Mouse (Mus musculus) heart, postnatal 0 days (tissue): ENCODE data around the gene Synpo2l.

ENCODE experiments used
- CTCF ChIP-seq: IDR thresholded peaks from 2 replicates; pipeline ENCODE4 v1.5.1; 2016; ENCODE audit warnings: antibody characterized with exemption, control low read depth, low read depth
- EP300 ChIP-seq: IDR thresholded peaks from 2 replicates; pipeline ENCODE4 v1.6.1; 2016; ENCODE audit warnings: antibody characterized with exemption, low read depth

- TF ChIP-seq CTCF = no peak
- peak; percentile 87 for TF ChIP-seq EP300
Observed at GRCm38 (mm10) chr14:20674064-20674833, 6.1 kb upstream of the Synpo2l start, which contains the start of gene Sec24c.
